Comparison of ENCODE assay signal across 27 mouse cellular contexts in the genomic region with DNA sequence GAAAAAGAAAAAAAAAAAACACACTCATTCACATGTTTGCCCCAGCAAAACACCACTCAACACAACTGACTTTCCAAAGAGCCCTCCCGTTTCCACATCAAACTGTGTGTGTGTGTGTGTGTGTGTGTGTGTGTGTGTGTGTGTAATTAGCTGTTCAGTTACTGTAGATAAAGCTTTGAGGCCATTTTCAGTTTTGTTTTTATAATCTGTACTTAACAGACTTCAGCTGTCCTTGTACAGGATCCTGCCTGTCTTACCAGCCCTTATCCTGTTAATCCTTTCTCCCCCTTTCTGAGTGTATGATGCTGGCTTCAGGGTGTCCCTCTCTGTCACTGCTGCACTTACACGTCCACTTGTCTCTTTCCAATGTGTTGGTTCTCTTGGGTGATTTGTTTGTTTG. TPM values are rescaled to one million over a fixed set of nuclear protein-coding genes. Genes with fewer than 3 reads are reported as not detected.
DNase-seq lines count a peak whose midpoint lies in the region; ATAC-seq and TF ChIP-seq lines count a peak whose summit lies in the region.
"Had no signal": no experiment of that assay in that cellular context is flagged by ENCODE, and none has a peak within 500 bp of the region (broad histone marks: within the 10 kb centered on the region; RNA-seq: fewer than 3 reads in every experiment).

No protein-coding gene starts in this region.

- no peaks in the 10 kb centered on the region for H3K27me3 ChIP-seq in liver, embryonic 12.5 days (replicated peaks)
- no peaks in the 10 kb centered on the region for H3K27me3 ChIP-seq in liver, embryonic 11.5 days (replicated peaks; ENCODE audit: control insufficient read depth, insufficient read depth, low read length)
- no peaks in the 10 kb centered on the region for H3K27me3 ChIP-seq in lung, postnatal 0 days (replicated peaks; ENCODE audit: insufficient read depth, low read length)
- H3K27me3 ChIP-seq in liver, postnatal 0 days (ENCODE audit: insufficient read depth, low read length), result no peaks in the 10 kb centered on the region
- no peaks in the 10 kb centered on the region for H3K27me3 ChIP-seq in heart, embryonic 11.5 days (ENCODE audit: control insufficient read depth, insufficient read depth, low read length)
- H3K27me3 ChIP-seq: forebrain, embryonic 12.5 days; hindbrain, embryonic 15.5 days; limb, embryonic 12.5 days; liver, embryonic 13.5 days; stomach, embryonic 15.5 days had no signal

- no peak for DNase-seq in liver, embryonic 11.5 days (ENCODE audit: low spot score)
- DNase-seq in lung, postnatal 0 days (ENCODE audit: low spot score), result peak; percentile 47
- DNase-seq in lung, adult 2 months, result no peak
- no peak for DNase-seq in liver, postnatal 0 days
- DNase-seq in adrenal gland, adult 2 months, result no peak
- DNase-seq: adrenal gland, postnatal 36 days; cerebellum, adult 18-20 months; cerebellum, postnatal 10 days; forebrain, postnatal 0 days; gastrocnemius, postnatal 10 days; heart, postnatal 14 days; kidney, adult 11 months; kidney, postnatal 14 days; layer of hippocampus, adult 9-11 months; liver, embryonic 13.5 days; right cerebral cortex, postnatal 25 days had no signal

- no peak for TF ChIP-seq POLR2A in lung, adult 2 months (IDR thresholded peaks at IDR 0.05; ENCODE audit: borderline replicate concordance, extremely low read depth, low read depth, low read length)

- no peak overlapping the region for H3K27ac ChIP-seq in liver, embryonic 12.5 days
- H3K27ac ChIP-seq in liver, embryonic 11.5 days (ENCODE audit: low read depth, low read length), result no peak overlapping the region
- H3K27ac ChIP-seq in lung, postnatal 0 days (ENCODE audit: low read length), result no peak overlapping the region
- H3K27ac ChIP-seq in liver, postnatal 0 days (ENCODE audit: low read depth), result no peak overlapping the region
- no peak overlapping the region for H3K27ac ChIP-seq in heart, embryonic 11.5 days (ENCODE audit: low read depth, low read length)
- H3K27ac ChIP-seq: forebrain, embryonic 12.5 days; hindbrain, embryonic 10.5 days; hindbrain, embryonic 15.5 days; limb, embryonic 12.5 days; liver, embryonic 13.5 days; stomach, embryonic 15.5 days had no signal

- no peak for TF ChIP-seq EP300 in lung, postnatal 0 days (IDR thresholded peaks at IDR 0.05)
- TF ChIP-seq EP300 in liver, postnatal 0 days (IDR thresholded peaks at IDR 0.05; ENCODE audit: low read depth), result no peak

- no peak overlapping the region for H3K4me2 ChIP-seq in liver, embryonic 12.5 days
- H3K4me2 ChIP-seq in liver, embryonic 11.5 days, result no peak overlapping the region
- H3K4me2 ChIP-seq in lung, postnatal 0 days (replicated peaks; ENCODE audit: low read depth, low read length), result no peak overlapping the region
- no peak overlapping the region for H3K4me2 ChIP-seq in liver, postnatal 0 days (ENCODE audit: low read depth, low read length)
- H3K4me2 ChIP-seq in heart, embryonic 11.5 days, result no peak overlapping the region
- H3K4me2 ChIP-seq: forebrain, embryonic 12.5 days; hindbrain, embryonic 15.5 days; limb, embryonic 12.5 days; liver, embryonic 13.5 days; midbrain, embryonic 11.5 days; stomach, embryonic 15.5 days had no signal

- no peak overlapping the region for H3K4me3 ChIP-seq in liver, embryonic 12.5 days
- no peak overlapping the region for H3K4me3 ChIP-seq in liver, embryonic 11.5 days (ENCODE audit: low read depth, low read length)
- no peak overlapping the region for H3K4me3 ChIP-seq in lung, postnatal 0 days (ENCODE audit: low read depth, low read length)
- no peak overlapping the region for H3K4me3 ChIP-seq in lung, adult 2 months (replicated peaks; ENCODE audit: extremely low read depth, low read depth, low read length)
- no peak overlapping the region for H3K4me3 ChIP-seq in liver, postnatal 0 days (ENCODE audit: low read depth, low read length)
- H3K4me3 ChIP-seq in heart, embryonic 11.5 days (ENCODE audit: low read depth, low read length), result no peak overlapping the region
- H3K4me3 ChIP-seq: erythroblast, embryonic 14.5 days; forebrain, embryonic 12.5 days; hindbrain, embryonic 10.5 days; hindbrain, embryonic 15.5 days; limb, embryonic 12.5 days; liver, embryonic 13.5 days; stomach, embryonic 15.5 days had no signal

- H3K4me1 ChIP-seq in liver, embryonic 12.5 days, result 0 out of 2 replicates have a peak, but pooled peaks cover 6% of the 10 kb centered on the region
- no peaks in the 10 kb centered on the region; the same call in 1 of the 2 replicates for H3K4me1 ChIP-seq in liver, embryonic 11.5 days (replicated peaks; ENCODE audit: control insufficient read depth, insufficient read depth, low read length)
- H3K4me1 ChIP-seq in lung, postnatal 0 days (ENCODE audit: insufficient read depth, low read depth, low read length), result no peaks in the 10 kb centered on the region
- H3K4me1 ChIP-seq in lung, adult 2 months (ENCODE audit: control insufficient read depth, insufficient read depth, low read length), result no peaks in the 10 kb centered on the region
- peaks cover 6% of the 10 kb centered on the region; the same call in 1 of the 2 replicates for H3K4me1 ChIP-seq in liver, postnatal 0 days (ENCODE audit: insufficient read depth)
- peaks cover 5% of the 10 kb centered on the region for H3K4me1 ChIP-seq in heart, embryonic 11.5 days (ENCODE audit: control insufficient read depth, insufficient read depth, low read length)
- H3K4me1 ChIP-seq: forebrain, embryonic 12.5 days; hindbrain, embryonic 10.5 days; hindbrain, embryonic 15.5 days; limb, embryonic 12.5 days; stomach, embryonic 15.5 days had no signal

- ATAC-seq in liver, embryonic 12.5 days, result peak; percentile 51
- no peak for ATAC-seq in liver, embryonic 11.5 days (replicated peaks; ENCODE audit: low FRiP score)
- peak; percentile 28; the same call in 1 of the 2 replicates for ATAC-seq in lung, postnatal 0 days
- peak; percentile 33; the same call in 1 of the 2 replicates for ATAC-seq in liver, postnatal 0 days
- ATAC-seq in heart, embryonic 11.5 days (replicated peaks; ENCODE audit: insufficient number of reproducible peaks, low FRiP score, low TSS enrichment), result no peak
- ATAC-seq: forebrain, postnatal 0 days; inflammation-experienced regulatory T-cells, adult 6 months; midbrain, embryonic 16.5 days had no signal

- H3K9ac ChIP-seq in liver, embryonic 12.5 days, result no peak overlapping the region
- H3K9ac ChIP-seq in liver, embryonic 11.5 days (ENCODE audit: low read depth, low read length), result no peak overlapping the region
- H3K9ac ChIP-seq in lung, postnatal 0 days (replicated peaks; ENCODE audit: low read depth), result no peak overlapping the region
- no peak overlapping the region for H3K9ac ChIP-seq in liver, postnatal 0 days (replicated peaks)
- no peak overlapping the region for H3K9ac ChIP-seq in heart, embryonic 11.5 days (ENCODE audit: low read depth, low read length)
- H3K9ac ChIP-seq: forebrain, embryonic 12.5 days; forebrain, postnatal 0 days; hindbrain, embryonic 15.5 days; limb, embryonic 12.5 days; liver, embryonic 13.5 days; stomach, embryonic 15.5 days had no signal

- H3K36me3 ChIP-seq in liver, embryonic 12.5 days, result no peaks in the 10 kb centered on the region
- no peaks in the 10 kb centered on the region for H3K36me3 ChIP-seq in liver, embryonic 11.5 days (ENCODE audit: control insufficient read depth, insufficient read depth, low read length)
- H3K36me3 ChIP-seq in lung, postnatal 0 days (ENCODE audit: insufficient read depth, low read length), result no peaks in the 10 kb centered on the region
- H3K36me3 ChIP-seq in liver, postnatal 0 days (replicated peaks; ENCODE audit: insufficient read depth, low read length), result no peaks in the 10 kb centered on the region
- no peaks in the 10 kb centered on the region for H3K36me3 ChIP-seq in heart, embryonic 11.5 days (ENCODE audit: control insufficient read depth, insufficient read depth, low read length)
- H3K36me3 ChIP-seq: forebrain, embryonic 12.5 days; hindbrain, embryonic 10.5 days; hindbrain, embryonic 15.5 days; limb, embryonic 12.5 days; liver, embryonic 13.5 days; stomach, embryonic 15.5 days had no signal

- TF ChIP-seq CTCF in lung, postnatal 0 days (IDR thresholded peaks at IDR 0.05), result no peak
- no peak for TF ChIP-seq CTCF in lung, adult 2 months (IDR thresholded peaks at IDR 0.05; ENCODE audit: insufficient read depth, low read length)
- TF ChIP-seq CTCF in liver, postnatal 0 days (IDR thresholded peaks at IDR 0.05; ENCODE audit: low read depth), result no peak

- 38% methylated on average over 2 of the region's 2 CpGs for WGBS in liver, embryonic 12.5 days (ENCODE audit: insufficient replicate concordance)
- 42% methylated on average over 2 of the region's 2 CpGs for WGBS in liver, embryonic 11.5 days
- 25% methylated on average over 2 of the region's 2 CpGs for WGBS in lung, postnatal 0 days
- 47% methylated on average over 2 of the region's 2 CpGs for WGBS in lung, adult 2 months
- 40% methylated on average over 2 of the region's 2 CpGs for WGBS in liver, postnatal 0 days (ENCODE audit: insufficient replicate concordance)
- WGBS in heart, embryonic 11.5 days (ENCODE audit: insufficient replicate concordance), result 52% methylated on average over 2 of the region's 2 CpGs

- no peaks in the 10 kb centered on the region for H3K9me3 ChIP-seq in liver, embryonic 12.5 days (replicated peaks)
- H3K9me3 ChIP-seq in liver, embryonic 11.5 days (ENCODE audit: control insufficient read depth, low read length), result no peaks in the 10 kb centered on the region
- no peaks in the 10 kb centered on the region for H3K9me3 ChIP-seq in lung, postnatal 0 days (ENCODE audit: low read length)
- H3K9me3 ChIP-seq in liver, postnatal 0 days (ENCODE audit: low read length), result no peaks in the 10 kb centered on the region
- H3K9me3 ChIP-seq in heart, embryonic 11.5 days (replicated peaks; ENCODE audit: control insufficient read depth, low read length), result no peaks in the 10 kb centered on the region; the same call in 1 of the 2 replicates
- H3K9me3 ChIP-seq: forebrain, embryonic 12.5 days; hindbrain, embryonic 10.5 days; hindbrain, embryonic 15.5 days; liver, embryonic 13.5 days; stomach, embryonic 15.5 days had no signal

RNA-seq across cellular contexts. Expression of a gene that starts 55.0 kb away (rescaled TPM):
- polyA plus RNA-seq in liver, embryonic 12.5 days (2016; fragmentation: Nextera tagmentation; extraction: Ambion mirVana), result 68.8 and 73.0 TPM in 2 replicates
- 105 and 106 TPM in 2 replicates for polyA plus RNA-seq in liver, embryonic 11.5 days (2014; fragmentation: Nextera tagmentation; extraction: Ambion mirVana)
- polyA plus RNA-seq in lung, postnatal 0 days (2015; fragmentation: Nextera tagmentation; extraction: Ambion mirVana), result 59.9 and 65.6 TPM in 2 replicates
- 21.3 and 24.6 TPM in 2 replicates for polyA plus RNA-seq in lung, adult 2 months (2012; rRNA removed)
- 32.5 and 35.6 TPM in 2 replicates for polyA plus RNA-seq in liver, postnatal 0 days (2015; fragmentation: Nextera tagmentation; extraction: Ambion mirVana)
- polyA plus RNA-seq in heart, embryonic 11.5 days (2014; fragmentation: Nextera tagmentation; extraction: Ambion mirVana), result 77.3 and 79.4 TPM in 2 replicates
- total RNA-seq in adrenal gland, adult 2 months (2021), result 10 to 100 TPM; 66.0 to 73.7 TPM
- polyA plus RNA-seq in adrenal gland, adult 2 months (2012; rRNA removed), result 19.9 and 23.0 TPM in 2 replicates

Comparison
In these comparisons a context has a peak if more than half of its experiments do, and no peak if none do; other contexts are left out.
1. ATAC-seq: peak in liver, embryonic 12.5 days (single experiment), lung, postnatal 0 days (single experiment) and liver, postnatal 0 days (single experiment); none in liver, embryonic 11.5 days (single experiment) and heart, embryonic 11.5 days (single experiment).